Mouse (Mus musculus) MEL (cell line): ENCODE results near the gene C5ar2.

Experiments used
- CTCF ChIP-seq, 3 experiments: IDR thresholded peaks in 2 of 3; conservative IDR thresholded peaks in 1 of 3; 2 replicates each; pipeline ENCODE4 v1.5.1; 2011 to 2012; ENCODE audit warnings: low read length in 3 of 3, low read depth in 2 of 3, mild to moderate bottlenecking in 2 of 3, improper control_type of control experiment in 1 of 3, inconsistent platforms in 1 of 3, mixed read lengths in 1 of 3, moderate library complexity in 1 of 3; ENCODE audit not compliant: control insufficient read depth in 1 of 3, insufficient read depth in 1 of 3, poor library complexity in 1 of 3, severe bottlenecking in 1 of 3
- ELF1 ChIP-seq: IDR thresholded peaks from 2 replicates; pipeline ENCODE4 v1.6.1; 2014; ENCODE audit warnings: low read depth, mild to moderate bottlenecking, inconsistent platforms, low read length, improper control_type of control experiment, moderate library complexity
- EP300 ChIP-seq, 2 experiments: IDR thresholded peaks; 2 replicates each; pipeline ENCODE4 v1.6.1; 2011; ENCODE audit warnings: improper control_type of control experiment in 2 of 2, low read length in 2 of 2, low read depth in 1 of 2, mild to moderate bottlenecking in 1 of 2
- GATA1 ChIP-seq: IDR thresholded peaks from 2 replicates; pipeline ENCODE4 v1.6.1; 2011; ENCODE audit warnings: low read depth, low read length, improper control_type of control experiment
- NRF1 ChIP-seq: IDR thresholded peaks from 2 replicates; pipeline ENCODE4 v1.6.1; 2014; ENCODE audit warnings: low read depth, mild to moderate bottlenecking, inconsistent platforms, low read length, improper control_type of control experiment, moderate library complexity; ENCODE audit not compliant: poor library complexity, insufficient read depth, severe bottlenecking
- POLR2A ChIP-seq, 2 experiments: IDR thresholded peaks; 2 replicates each; pipeline ENCODE4 v1.6.1; 2011 to 2012; ENCODE audit warnings: low read length in 2 of 2, mild to moderate bottlenecking in 2 of 2, control low read depth in 1 of 2, improper control_type of control experiment in 1 of 2, low read depth in 1 of 2, moderate library complexity in 1 of 2; ENCODE audit not compliant: control insufficient read depth in 1 of 2, insufficient read depth in 1 of 2, poor library complexity in 1 of 2
- ZC3H11A ChIP-seq: IDR thresholded peaks from 2 replicates; pipeline ENCODE4 v1.6.1; 2012; ENCODE audit warnings: low read depth, mild to moderate bottlenecking, inconsistent platforms, low read length, improper control_type of control experiment
- ZMIZ1 ChIP-seq: IDR thresholded peaks from 2 replicates; pipeline ENCODE4 v1.6.1; 2012; ENCODE audit warnings: low read depth, mild to moderate bottlenecking, inconsistent platforms, low read length, improper control_type of control experiment, moderate library complexity

GRCm38 (mm10) chr7:16198540-16198939 lies 45.4 kb downstream of the C5ar2 start:
- TF ChIP-seq EP300 (IDR thresholded peaks at IDR 0.05; ENCODE audit: low read depth in 1 of 2, low read length in 2 of 2) (no peak), ZC3H11A (no peak), ELF1 (no peak), GATA1 (no peak), POLR2A (IDR thresholded peaks at IDR 0.05; ENCODE audit: control insufficient read depth in 1 of 2, insufficient read depth in 1 of 2, low read depth in 1 of 2, low read length in 2 of 2, poor library complexity in 1 of 2) (no peak), ZMIZ1 (no peak), NRF1 (no peak), CTCF (IDR thresholded peaks at IDR 0.05 in 2 of 3, conservative IDR thresholded peaks at IDR 0.05 in 1 of 3; ENCODE audit: control insufficient read depth in 1 of 3, insufficient read depth in 1 of 3, low read depth in 2 of 3, low read length in 3 of 3, poor library complexity in 1 of 3, severe bottlenecking in 1 of 3) (no peak)
